Mouse (Mus musculus) spleen, adult 2 months (tissue): ENCODE measurements around the gene Duox2. TPM values are rescaled to one million over a fixed set of nuclear protein-coding genes. Genes with fewer than 3 reads are reported as not detected.
A peak's percentile ranks its signal among the peaks of the same experiment; 100 is the strongest.

Source experiments
- DNase-seq, 2 experiments: peaks; one replicate each; pipeline versions ENCODE4 v3.0.0 to v3.0.0-alpha.2; 2012 to 2021; ENCODE audit warnings: low spot score in 2 of 2, low read depth in 1 of 2
- H3K27ac ChIP-seq: fragments of 200-500 bp; 2 replicates; pipeline ENCODE4 v1.5.1; 2012; ENCODE audit warnings: low read length, inconsistent platforms; ENCODE audit not compliant: insufficient read depth
- H3K27me3 ChIP-seq: fragments of 200-500 bp; 2 replicates; pipeline ENCODE4 v1.6.1; 2012; ENCODE audit warnings: mild to moderate bottlenecking, moderate library complexity, low read length, inconsistent platforms; ENCODE audit not compliant: control insufficient read depth, insufficient read depth
- H3K36me3 ChIP-seq: fragments of 200-500 bp; 2 replicates; pipeline ENCODE4 v1.6.1; 2012; ENCODE audit warnings: mild to moderate bottlenecking, low read length, inconsistent platforms; ENCODE audit not compliant: control insufficient read depth, insufficient read depth
- H3K4me1 ChIP-seq: fragments of 200-500 bp; 2 replicates; pipeline ENCODE4 v1.6.1; 2011; ENCODE audit warnings: inconsistent platforms; ENCODE audit not compliant: control insufficient read depth, insufficient read depth, insufficient read length
- H3K4me3 ChIP-seq: fragments of 200-500 bp; 2 replicates; pipeline ENCODE4 v1.5.1; 2011; ENCODE audit warnings: mild to moderate bottlenecking, inconsistent platforms; ENCODE audit not compliant: insufficient read depth, insufficient read length; ENCODE audit errors: extremely low read depth
- CTCF ChIP-seq: fragments of 200-500 bp; IDR thresholded peaks from 2 replicates; pipeline ENCODE4 v1.5.1; 2011; ENCODE audit warnings: mild to moderate bottlenecking, inconsistent platforms; ENCODE audit not compliant: insufficient read depth, insufficient read length, insufficient replicate concordance; ENCODE audit errors: extremely low read depth
- POLR2A ChIP-seq: fragments of 200-500 bp; IDR thresholded peaks from 2 replicates; pipeline ENCODE4 v1.6.1; 2011; ENCODE audit warnings: low read depth, low read length, inconsistent platforms
- WGBS: fragments of 180-500 bp; shearing (Covaris S2); methylation state at CpG from one replicate; pipeline ENCODE4 v1.1.7; 2018; 5-methylcytosine and 5-hydroxymethylcytosine counted together
- polyA plus RNA-seq: library from polyadenylated mRNA; depleted of rRNA; stranded (reverse); fragments of >200 nt; gene quantifications from 2 replicates; pipeline ENCODE4 v1.2.3, GENCODE M21; 2012

Duox2 gene
- polyA plus RNA-seq, 1 experiment = 0.02 TPM

DNA sequence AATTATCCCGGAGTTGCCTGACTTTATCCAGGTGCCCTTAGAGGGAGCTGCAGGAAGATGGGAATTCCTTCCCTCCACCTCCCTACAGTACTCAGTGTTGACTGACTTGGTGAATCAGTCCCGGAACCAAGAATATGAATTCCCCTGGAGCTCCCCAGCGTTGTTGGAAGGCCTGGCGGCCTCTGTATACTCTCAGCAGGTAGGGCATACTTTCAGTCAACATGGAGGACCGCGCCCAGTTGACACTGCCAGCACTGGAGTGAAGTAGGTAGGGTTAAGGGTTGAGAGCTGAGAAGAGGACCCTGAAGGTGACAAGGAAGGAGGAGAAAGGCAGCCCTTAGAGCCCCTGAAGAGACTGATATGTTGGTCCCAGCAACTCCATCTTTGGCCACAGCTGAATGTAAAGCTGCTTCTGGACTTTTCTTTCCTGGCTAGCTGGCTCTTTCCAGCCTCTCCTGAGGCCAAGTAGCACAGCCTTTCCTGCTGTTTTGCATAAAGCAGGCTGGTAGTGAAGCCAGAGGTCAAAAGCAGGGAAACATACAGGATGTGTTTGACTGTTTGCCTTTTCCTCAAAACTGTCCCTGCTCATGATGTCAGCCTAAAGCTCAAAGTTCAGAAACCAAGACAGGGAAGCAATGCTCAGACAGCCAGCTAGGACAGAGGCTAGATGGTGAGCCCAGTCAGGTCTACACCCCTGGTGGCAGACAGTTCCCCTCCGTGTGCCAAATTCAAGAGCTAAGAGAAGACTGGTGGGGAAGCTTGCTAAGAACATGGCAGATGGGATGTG lies 31.6 kb downstream of the Duox2 start:
- WGBS = 95% methylated on average over 7 of the region's 7 CpGs
- Histone ChIP-seq H3K27ac (no peak overlapping the region), H3K4me1 (no peaks in the 10 kb centered on the region), H3K4me3 (no peak overlapping the region), H3K36me3 (no peaks in the 10 kb centered on the region), H3K27me3 (no peaks in the 10 kb centered on the region)
- no peak for TF ChIP-seq CTCF
- no peak for TF ChIP-seq POLR2A
- no peak for DNase-seq

DNA sequence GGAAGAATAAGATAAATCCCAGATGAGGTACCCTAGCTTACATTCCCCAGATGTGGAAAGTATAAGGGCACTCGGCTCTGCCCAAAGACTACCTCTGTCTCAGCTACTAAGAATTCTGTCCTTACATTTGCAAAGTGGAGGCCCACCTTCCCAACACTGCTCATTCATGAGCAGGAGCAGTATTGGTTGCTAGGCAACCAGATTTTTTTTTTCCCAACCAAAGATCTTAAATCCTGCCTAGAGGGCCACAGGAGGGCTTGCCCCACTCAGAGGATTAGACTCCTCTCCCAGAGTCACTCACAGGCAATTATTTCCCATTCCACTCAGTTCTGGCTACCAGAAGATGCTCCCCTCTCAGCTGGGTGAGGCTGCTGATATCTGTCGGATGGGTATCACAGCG lies 33.6 kb downstream of the Duox2 start:
- 92% methylated on average over 3 of the region's 3 CpGs for WGBS
- H3K27me3 ChIP-seq = no peaks in the 10 kb centered on the region
- TF ChIP-seq POLR2A (no peak), CTCF (no peak)

DNA sequence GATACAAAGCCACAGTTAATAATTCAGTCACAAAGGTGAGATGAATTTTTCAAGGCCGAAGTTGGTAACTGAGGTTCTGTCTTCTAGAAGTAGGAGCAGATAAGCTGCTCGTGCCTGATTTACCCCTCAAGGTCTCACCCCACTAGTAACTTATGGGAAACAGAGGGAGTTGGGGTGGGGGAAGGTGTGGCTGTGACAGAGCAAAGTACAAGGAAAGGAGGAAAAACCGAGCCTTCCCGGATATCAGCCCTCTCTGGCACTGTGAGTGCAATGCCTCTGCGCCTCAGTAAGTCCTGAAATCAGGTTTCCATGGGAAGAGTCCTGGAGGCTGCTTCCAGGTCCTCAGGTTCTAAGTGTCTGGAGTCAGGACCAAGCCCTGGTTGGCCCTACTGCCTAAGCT lies 37.5 kb downstream of the Duox2 start:
- Histone ChIP-seq H3K27ac (no peak overlapping the region), H3K27me3 (no peaks in the 10 kb centered on the region), H3K36me3 (0 out of 2 replicates have a peak, but pooled peaks cover 1% of the 10 kb centered on the region), H3K4me3 (no peak overlapping the region), H3K4me1 (no peaks in the 10 kb centered on the region)
- TF ChIP-seq CTCF (no peak), POLR2A (no peak)
- 95% methylated on average over 5 of the region's 5 CpGs for WGBS
- no peak for DNase-seq

More for the DNA sequence above, 33.6 kb downstream of the Duox2 start:
- Histone ChIP-seq H3K27ac (no peak overlapping the region), H3K4me3 (no peak overlapping the region), H3K4me1 (no peaks in the 10 kb centered on the region), H3K36me3 (no peaks in the 10 kb centered on the region)
- DNase-seq = no peak

DNA sequence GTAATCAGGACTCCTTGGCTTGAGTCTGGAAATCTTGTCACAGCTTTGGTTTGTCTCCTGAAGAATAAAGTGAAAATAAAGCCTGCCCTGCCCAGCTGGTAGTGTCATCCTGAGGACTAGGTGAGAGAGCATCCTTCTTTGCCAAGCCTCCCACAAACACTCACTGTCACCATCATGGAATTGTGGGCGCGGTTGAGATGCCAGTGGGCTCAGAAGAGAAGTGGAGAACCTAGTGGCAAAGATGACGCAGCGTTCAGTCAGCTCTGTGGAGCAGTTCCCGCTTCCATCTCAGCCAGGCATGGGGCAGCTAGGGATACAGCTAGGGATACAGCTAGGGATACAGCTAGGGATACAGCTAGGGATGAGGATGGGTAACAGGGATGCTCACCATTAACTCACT lies 42.3 kb downstream of the Duox2 start:
- 97% methylated on average over 5 of the region's 5 CpGs for WGBS
- TF ChIP-seq CTCF = no peak
- no peak for TF ChIP-seq POLR2A
- no peaks in the 10 kb centered on the region for H3K27me3 ChIP-seq

DNA sequence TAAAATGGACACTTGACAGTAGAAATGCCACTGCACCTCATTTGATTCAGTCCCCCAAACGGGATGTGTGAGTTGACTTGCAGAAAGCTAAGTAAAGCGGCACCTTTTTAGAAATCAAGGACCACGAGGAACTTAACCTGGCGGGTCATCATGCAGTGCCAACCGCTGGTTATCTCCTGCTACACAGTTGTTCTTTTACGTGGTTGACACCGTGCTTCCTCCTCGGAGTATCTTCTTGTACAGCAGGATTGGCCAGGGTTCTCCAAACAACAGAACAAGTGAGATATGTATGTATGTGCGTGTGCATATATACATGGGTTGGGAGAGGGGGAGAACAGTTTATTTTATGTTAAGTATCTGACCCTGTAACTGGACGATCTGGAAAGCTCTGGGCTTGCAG lies 50.5 kb downstream of the Duox2 start:
- Histone ChIP-seq H3K27ac (no peak overlapping the region), H3K4me3 (no peak overlapping the region), H3K27me3 (no peaks in the 10 kb centered on the region), H3K36me3 (no peaks in the 10 kb centered on the region), H3K4me1 (no peaks in the 10 kb centered on the region; the same call in 1 of the 2 replicates)
- TF ChIP-seq CTCF (no peak), POLR2A (no peak)
- DNase-seq = no peak
- 85% methylated on average over 10 of the region's 10 CpGs for WGBS

More for the DNA sequence above, 42.3 kb downstream of the Duox2 start:
- Histone ChIP-seq H3K36me3 (0 out of 2 replicates have a peak, but pooled peaks cover 1% of the 10 kb centered on the region), H3K27ac (no peak overlapping the region), H3K4me3 (no peak overlapping the region), H3K4me1 (no peaks in the 10 kb centered on the region)
- DNase-seq = no peak

DNA sequence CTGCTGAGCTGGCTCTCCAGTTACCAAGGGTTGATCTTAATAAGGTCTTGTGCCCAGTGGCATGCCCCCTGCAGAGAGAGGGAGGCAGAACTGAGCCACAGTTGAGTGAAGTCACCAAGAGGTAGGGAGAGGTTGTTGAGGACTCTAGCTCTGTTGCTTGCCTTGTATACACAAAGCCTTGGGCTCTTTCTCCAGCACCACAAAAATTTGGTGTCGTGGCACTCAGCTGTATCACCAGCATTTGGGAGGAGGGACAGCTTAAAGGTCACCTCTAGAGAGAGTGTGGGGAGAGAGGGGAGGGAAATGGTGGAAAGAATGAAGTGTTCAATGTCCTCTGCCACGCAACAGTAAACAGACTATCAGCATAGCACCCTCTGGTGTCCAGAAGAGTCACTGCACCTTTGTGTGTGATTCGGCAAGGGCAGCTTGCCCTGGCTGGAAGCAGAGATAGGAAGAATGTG lies 54.5 kb downstream of the Duox2 start:
- Histone ChIP-seq H3K27me3 (no peaks in the 10 kb centered on the region), H3K4me3 (no peak overlapping the region), H3K27ac (no peak overlapping the region), H3K4me1 (no peaks in the 10 kb centered on the region; the same call in 1 of the 2 replicates), H3K36me3 (no peaks in the 10 kb centered on the region)
- peak; percentile 42 to 63 for DNase-seq
- peak; percentile 75; the same call in 1 of the 2 replicates for TF ChIP-seq CTCF
- no peak for TF ChIP-seq POLR2A
- 7% methylated on average over 3 of the region's 3 CpGs for WGBS

DNA sequence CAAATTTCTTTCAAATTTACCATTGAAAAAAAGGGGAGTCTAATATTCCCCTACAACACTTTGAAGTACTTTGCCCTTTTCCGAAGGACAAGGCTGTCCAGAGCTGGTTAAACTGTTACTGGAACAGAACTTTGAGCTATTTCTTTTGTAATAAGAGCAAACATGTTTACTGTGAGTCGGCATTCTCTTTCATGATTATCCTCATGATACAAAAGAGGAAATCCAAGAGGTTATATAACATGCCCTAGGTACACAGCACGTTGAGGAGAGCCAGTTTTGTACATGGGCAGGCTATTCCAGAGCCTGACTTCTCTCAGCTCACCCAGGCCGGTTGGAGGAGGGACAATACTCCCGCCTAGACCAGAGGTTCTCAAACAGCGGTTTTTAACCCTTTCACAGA lies 56.3 kb downstream of the Duox2 start:
- WGBS = 56% methylated on average over 6 of the region's 6 CpGs
- no peaks in the 10 kb centered on the region for H3K36me3 ChIP-seq
- no peak for DNase-seq
- H3K27ac ChIP-seq = no peak overlapping the region
- H3K4me1 ChIP-seq = no peaks in the 10 kb centered on the region; the same call in 1 of the 2 replicates
- TF ChIP-seq POLR2A (no peak), CTCF (no peak)
- H3K4me3 ChIP-seq = no peak overlapping the region
- no peaks in the 10 kb centered on the region for H3K27me3 ChIP-seq
